Mouse (Mus musculus) neutrophil, adult 65 days (primary cell): ENCODE measurements around the gene Apbb1. TPM values are rescaled to one million over a fixed set of nuclear protein-coding genes. Genes with fewer than 3 reads are reported as not detected.

Experiments used
- total RNA-seq: library from RNA; stranded (reverse); gene quantifications from 2 replicates; pipeline ENCODE4 v1.2.4, GENCODE M21; 2023

The Apbb1 gene
- 1.5 and 1.6 TPM in 2 replicates for total RNA-seq

GRCm38 (mm10) chr7:105581094-105581703 lies at the start of gene Apbb1:
Gene Apbb1 (minus strand): TSS chr7:105581653.

GRCm38 (mm10) chr7:105554212-105554942 lies 27.1 kb downstream of the Apbb1 start, which contains the start of gene Smpd1:
Gene Smpd1 (plus strand): TSS chr7:105554360.

Other genes with a start within 250 kb of the Apbb1 start
- gene Olfr690, start 247.5 kb downstream of the Apbb1 start, total RNA-seq, result not detected in 2 replicates
- gene Olfr691, start 239.4 kb downstream of the Apbb1 start, total RNA-seq, result 0.27 and 0.32 TPM in 2 replicates
- gene Olfr692, start 213.4 kb downstream of the Apbb1 start, total RNA-seq, result not detected in 2 replicates
- gene Gm5901, start 206.6 kb downstream of the Apbb1 start, total RNA-seq, result not detected in 2 replicates
- gene Fam160a2, start 181.6 kb downstream of the Apbb1 start, total RNA-seq, result 152 and 227 TPM in 2 replicates
- gene Cnga4, start 177.1 kb downstream of the Apbb1 start, total RNA-seq, result 0.86 and 1.1 TPM in 2 replicates
- gene Cckbr, start 155.9 kb downstream of the Apbb1 start, total RNA-seq, result not detected in 2 replicates
- gene Cavin3, start 99.4 kb downstream of the Apbb1 start, total RNA-seq, result not detected in 2 replicates
- gene Smpd1, start 27.3 kb downstream of the Apbb1 start, total RNA-seq, result 19.4 and 20.6 TPM in 2 replicates
- not detected in 2 replicates for gene Hpx, start 18.5 kb upstream of the Apbb1 start, total RNA-seq
- 12.6 and 17.9 TPM in 2 replicates for gene Trim3, start 51.9 kb upstream of the Apbb1 start, total RNA-seq
- gene Timm10b, start 58.4 kb upstream of the Apbb1 start, total RNA-seq, result 80.7 and 117 TPM in 2 replicates
- 11.6 and 19.3 TPM in 2 replicates for gene Arfip2, start 58.8 kb upstream of the Apbb1 start, total RNA-seq
- gene Gm45799, start 58.9 kb upstream of the Apbb1 start, total RNA-seq, result 10.3 and 15.9 TPM in 2 replicates
- gene Dnhd1, start 69.2 kb upstream of the Apbb1 start, total RNA-seq, result 3.2 and 3.6 TPM in 2 replicates
- 137 and 144 TPM in 2 replicates for gene Ilk, start 154.9 kb upstream of the Apbb1 start, total RNA-seq
- 5.2 and 11.2 TPM in 2 replicates for gene Rrp8, start 155.7 kb upstream of the Apbb1 start, total RNA-seq
- gene Taf10, start 162.7 kb upstream of the Apbb1 start, total RNA-seq, result 95.8 and 99.8 TPM in 2 replicates
- gene Tpp1, start 170.6 kb upstream of the Apbb1 start, total RNA-seq, result 41.0 and 53.2 TPM in 2 replicates
- not detected in 2 replicates for gene Dchs1, start 206.0 kb upstream of the Apbb1 start, total RNA-seq
- gene Mrpl17, start 229.4 kb upstream of the Apbb1 start, total RNA-seq, result 31.2 and 36.4 TPM in 2 replicates